Mouse (Mus musculus) spleen, embryonic (tissue): ENCODE data around the gene Kcnc2.
"Not testable (repeated sequence)": the region's sequence is repeated elsewhere in the genome, so short reads cannot be mapped to it uniquely, and the experiment has no call there.

Experiments
- CTCF ChIA-PET: fragments of 350-600 bp; sonication (Branson Sonifier 250); formaldehyde crosslinking; loops from one replicate; lab custom pipeline; 2022; lab: Charles Lee

Gene Kcnc2

GRCm38 (mm10) chr10:112270887-112271802 is at the start of gene Kcnc2:
TSS of gene Kcnc2 (plus strand) at chr10:112271121.
- CTCF ChIA-PET, result no interaction called here

GRCm38 (mm10) chr10:112227073-112227472 is 43.8 kb upstream of the Kcnc2 start:
- CTCF ChIA-PET, result no interaction called here

- CTCF ChIA-PET, result not testable (repeated sequence)
Measured at GRCm38 (mm10) chr10:112229091-112229843, 41.7 kb upstream of the Kcnc2 start.

- CTCF ChIA-PET, result not testable (repeated sequence)
Measured at GRCm38 (mm10) chr10:112232733-112233132, 38.2 kb upstream of the Kcnc2 start.

GRCm38 (mm10) chr10:112235396-112235940 is 35.5 kb upstream of the Kcnc2 start:
- CTCF ChIA-PET, result not testable (repeated sequence)

GRCm38 (mm10) chr10:112248273-112248672 is 22.6 kb upstream of the Kcnc2 start:
- CTCF ChIA-PET, result no interaction called here

GRCm38 (mm10) chr10:112263467-112263866 is 7.5 kb upstream of the Kcnc2 start:
- CTCF ChIA-PET, result no interaction called here

- CTCF ChIA-PET, result no interaction called here
Measured at GRCm38 (mm10) chr10:112269481-112269880, 1.4 kb upstream of the Kcnc2 start.

- CTCF ChIA-PET, result no interaction called here
Measured at GRCm38 (mm10) chr10:112269939-112270781, 761 bp upstream of the Kcnc2 start.

- CTCF ChIA-PET, result no interaction called here
Measured at GRCm38 (mm10) chr10:112271803-112272165, 863 bp downstream of the Kcnc2 start.

- CTCF ChIA-PET, result no interaction called here
Measured at GRCm38 (mm10) chr10:112272171-112272570, 1.2 kb downstream of the Kcnc2 start.

GRCm38 (mm10) chr10:112277996-112278395 is 7.1 kb downstream of the Kcnc2 start:
- CTCF ChIA-PET, result no interaction called here

- CTCF ChIA-PET, result no interaction called here
Measured at GRCm38 (mm10) chr10:112315136-112315535, 44.2 kb downstream of the Kcnc2 start.

GRCm38 (mm10) chr10:112317783-112318182 is 46.9 kb downstream of the Kcnc2 start:
- CTCF ChIA-PET, result no interaction called here

- CTCF ChIA-PET, result no interaction called here
Measured at GRCm38 (mm10) chr10:112357669-112358362, 86.9 kb downstream of the Kcnc2 start.

- CTCF ChIA-PET, result no interaction called here
Measured at GRCm38 (mm10) chr10:112358363-112358704, 87.4 kb downstream of the Kcnc2 start.

GRCm38 (mm10) chr10:112360704-112361103 is 89.8 kb downstream of the Kcnc2 start:
- CTCF ChIA-PET, result no interaction called here

- CTCF ChIA-PET, result no interaction called here
Measured at GRCm38 (mm10) chr10:112368369-112368768, 97.4 kb downstream of the Kcnc2 start.

GRCm38 (mm10) chr10:112377163-112377562 is 106.2 kb downstream of the Kcnc2 start:
- CTCF ChIA-PET, result no interaction called here

- CTCF ChIA-PET, result no interaction called here
Measured at GRCm38 (mm10) chr10:112378465-112378864, 107.5 kb downstream of the Kcnc2 start.

GRCm38 (mm10) chr10:112380590-112380989 is 109.7 kb downstream of the Kcnc2 start:
- CTCF ChIA-PET, result no interaction called here
